Mouse (Mus musculus) liver, postnatal 0 days (tissue): ENCODE data around the gene Nol4l. TPM values are rescaled to one million over a fixed set of nuclear protein-coding genes. Genes with fewer than 3 reads are reported as not detected.

ENCODE experiments used
- ATAC-seq: fragments of 200-750 bp; cut with Nextera tagmentation; 2 replicates; pipeline ENCODE4 v1.8.0; 2017; ENCODE audit warnings: mild to moderate bottlenecking, moderate library complexity
- DNase-seq: peaks from one replicate; pipeline ENCODE4 v3.0.0-alpha.2; 2016
- H3K27ac ChIP-seq: fragments of 300-500 bp; sonication (generic); 2 replicates; pipeline ENCODE4 v1.5.1; 2014; ENCODE audit warnings: antibody characterized with exemption, moderate library complexity, mild to moderate bottlenecking, low read depth
- H3K27me3 ChIP-seq: fragments of 300-500 bp; sonication (generic); 2 replicates; pipeline ENCODE4 v1.6.1; 2014; ENCODE audit warnings: low read length, control low read depth, mixed read lengths; ENCODE audit not compliant: insufficient read depth
- H3K36me3 ChIP-seq: fragments of 300-500 bp; sonication (generic); replicated peaks from 2 replicates; pipeline ENCODE4 v1.6.1; 2014; ENCODE audit warnings: mild to moderate bottlenecking, control low read depth, low read length, moderate library complexity, mixed read lengths; ENCODE audit not compliant: insufficient read depth
- H3K4me1 ChIP-seq: fragments of 300-500 bp; sonication (generic); 2 replicates; pipeline ENCODE4 v1.6.1; 2014; ENCODE audit warnings: antibody characterized with exemption, mild to moderate bottlenecking, control low read depth; ENCODE audit not compliant: insufficient read depth
- H3K4me2 ChIP-seq: fragments of 300-500 bp; sonication (generic); 2 replicates; pipeline ENCODE4 v1.6.1; 2014; ENCODE audit warnings: low read depth, mild to moderate bottlenecking, low read length, moderate library complexity, mixed read lengths
- H3K4me3 ChIP-seq: fragments of 300-500 bp; sonication (generic); 2 replicates; pipeline ENCODE4 v1.5.1; 2014; ENCODE audit warnings: low read depth, low read length
- H3K9ac ChIP-seq: fragments of 300-500 bp; sonication (generic); replicated peaks from 2 replicates; pipeline ENCODE4 v1.6.1; 2014; ENCODE audit warnings: mild to moderate bottlenecking, moderate library complexity
- H3K9me3 ChIP-seq: fragments of 300-500 bp; sonication (generic); 2 replicates; pipeline ENCODE4 v1.6.1; 2016; ENCODE audit warnings: mild to moderate bottlenecking, control low read depth, low read length, mixed read lengths
- CTCF ChIP-seq: sonication (generic); IDR thresholded peaks from 2 replicates; pipeline ENCODE4 v1.5.1; 2016; ENCODE audit warnings: antibody characterized with exemption, low read depth
- EP300 ChIP-seq: IDR thresholded peaks from 2 replicates; pipeline ENCODE4 v1.6.1; 2016; ENCODE audit warnings: antibody characterized with exemption, low read depth, mild to moderate bottlenecking
- WGBS: fragments of 180-500 bp; shearing (Covaris S2); extraction: QIAGEN DNeasy Blood & Tissue Kit; methylation state at CpG from one replicate; pipeline ENCODE4 v1.1.7; 2014; ENCODE audit not compliant: insufficient replicate concordance; 5-methylcytosine and 5-hydroxymethylcytosine counted together
- polyA plus RNA-seq: library from polyadenylated mRNA; unstranded; fragments of >200 nt; fragmentation: Nextera tagmentation; extraction: Ambion mirVana; gene quantifications from 2 replicates; pipeline ENCODE4 v1.2.1, GENCODE M21; 2015

The Nol4l gene
- polyA plus RNA-seq, 1 experiment from 2014 or later: 1.7 TPM

DNA sequence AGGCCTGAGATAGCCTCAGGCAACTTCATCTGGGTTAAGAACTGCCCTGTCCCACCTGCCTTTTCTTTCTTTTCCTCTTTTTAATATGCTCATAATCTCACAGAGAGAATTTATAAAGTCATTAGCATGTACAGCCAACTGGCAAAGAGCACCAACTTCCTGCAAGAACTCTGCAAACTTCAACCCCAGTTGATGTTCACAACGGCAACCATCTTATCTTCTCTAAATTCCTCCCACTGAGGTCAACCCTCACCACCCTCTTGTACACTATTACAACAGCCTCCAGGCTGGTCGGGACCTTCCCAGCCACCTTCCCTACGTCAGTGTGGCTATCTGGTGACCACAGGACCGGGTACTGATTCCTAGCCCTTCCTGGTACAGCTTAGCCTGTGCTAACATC is 27.5 kb upstream of the Nol4l start:
- H3K4me1 ChIP-seq: peaks cover 23% of the 10 kb centered on the region
- no peaks in the 10 kb centered on the region for H3K36me3 ChIP-seq
- no peak overlapping the region for H3K9ac ChIP-seq
- H3K27ac ChIP-seq: no peak overlapping the region
- no peak for ATAC-seq
- H3K27me3 ChIP-seq: no peaks in the 10 kb centered on the region
- no peak for TF ChIP-seq CTCF
- TF ChIP-seq EP300: no peak
- H3K4me2 ChIP-seq: no peak overlapping the region
- H3K4me3 ChIP-seq: no peak overlapping the region
- DNase-seq: no peak
- 22% methylated on average over 4 of the region's 4 CpGs for WGBS
- no peaks in the 10 kb centered on the region for H3K9me3 ChIP-seq

DNA sequence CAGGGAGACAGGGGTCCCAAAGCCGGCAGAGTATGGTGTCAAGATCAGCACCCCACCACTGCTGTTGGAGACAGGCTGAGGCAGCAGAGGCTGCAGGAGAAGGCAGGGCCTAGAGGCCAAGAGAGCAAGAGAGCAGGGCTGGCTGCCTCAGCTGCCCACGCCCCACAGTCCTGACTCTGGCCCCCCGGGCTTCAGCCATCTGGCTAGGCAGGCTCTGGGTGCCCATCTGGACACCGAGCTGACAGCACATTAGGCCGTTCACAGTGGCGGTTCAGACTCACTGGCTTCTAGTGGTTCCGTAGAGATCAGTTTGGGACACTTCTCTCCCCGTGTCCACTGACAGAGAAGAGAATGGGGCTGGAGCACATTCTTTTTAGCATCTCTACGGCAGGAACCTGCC is 26.4 kb upstream of the Nol4l start:
- H3K4me3 ChIP-seq: no peak overlapping the region
- H3K36me3 ChIP-seq: no peaks in the 10 kb centered on the region
- 86% methylated on average over 9 of the region's 9 CpGs for WGBS
- ATAC-seq: no peak
- H3K9me3 ChIP-seq: no peaks in the 10 kb centered on the region
- H3K27ac ChIP-seq: no peak overlapping the region
- TF ChIP-seq EP300: no peak
- TF ChIP-seq CTCF: no peak
- H3K4me1 ChIP-seq: peaks cover 15% of the 10 kb centered on the region
- DNase-seq: no peak
- H3K27me3 ChIP-seq: no peaks in the 10 kb centered on the region
- no peak overlapping the region for H3K9ac ChIP-seq
- no peak overlapping the region for H3K4me2 ChIP-seq

GRCm38 (mm10) chr2:153554543-153554942 is 24.8 kb upstream of the Nol4l start:
- Histone ChIP-seq H3K36me3 (no peaks in the 10 kb centered on the region), H3K27me3 (no peaks in the 10 kb centered on the region), H3K9ac (no peak overlapping the region), H3K4me1 (peaks cover 5% of the 10 kb centered on the region), H3K9me3 (no peaks in the 10 kb centered on the region), H3K27ac (no peak overlapping the region), H3K4me2 (no peak overlapping the region), H3K4me3 (no peak overlapping the region)
- ATAC-seq (peak; percentile 69), DNase-seq (no peak)
- WGBS: 72% methylated on average over 7 of the region's 7 CpGs
- TF ChIP-seq CTCF: no peak
- TF ChIP-seq EP300: no peak

- Histone ChIP-seq H3K4me2 (no peak overlapping the region), H3K27ac (no peak overlapping the region), H3K9ac (no peak overlapping the region)
Observed at GRCm38 (mm10) chr2:153549486-153549885, 19.7 kb upstream of the Nol4l start.

DNA sequence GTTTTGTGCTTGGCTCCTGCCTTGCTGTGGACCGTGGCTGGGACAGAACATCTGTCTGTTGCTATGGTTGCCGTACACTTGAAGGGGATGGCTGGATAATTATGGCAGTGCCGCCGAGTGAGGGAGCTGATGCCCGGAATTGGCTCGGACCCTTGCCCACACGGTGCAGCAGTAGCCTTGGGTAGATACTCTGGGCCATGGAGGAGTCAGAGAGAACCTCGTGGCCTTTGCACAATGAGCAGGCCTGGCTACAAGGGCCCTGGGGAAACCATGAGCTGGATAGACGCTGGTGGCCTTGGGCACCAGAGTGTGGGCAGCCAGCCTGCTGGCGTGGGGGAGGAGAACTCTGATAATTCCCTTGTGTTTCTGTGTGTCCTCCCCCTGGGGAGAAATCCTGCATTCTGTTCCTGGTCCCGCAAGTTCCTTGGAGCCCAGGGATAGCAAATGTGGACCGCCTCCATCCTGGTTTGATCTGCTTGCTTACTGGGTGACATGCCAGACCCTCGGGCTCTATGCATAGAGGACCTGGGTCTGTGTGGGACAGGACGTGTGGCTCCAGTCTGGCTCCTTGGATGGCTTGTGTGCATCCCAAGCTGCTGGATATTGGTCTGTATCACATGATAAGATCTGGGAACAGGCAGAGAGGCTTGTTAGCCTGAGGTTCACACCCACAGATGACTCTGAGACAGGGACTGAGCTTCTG is 18.6 kb upstream of the Nol4l start:
- DNase-seq (no peak), ATAC-seq (no peak)
- Histone ChIP-seq H3K27ac (no peak overlapping the region), H3K4me2 (no peak overlapping the region), H3K9me3 (no peaks in the 10 kb centered on the region), H3K9ac (no peak overlapping the region), H3K36me3 (no peaks in the 10 kb centered on the region), H3K4me1 (peaks cover 29% of the 10 kb centered on the region), H3K4me3 (no peak overlapping the region), H3K27me3 (no peaks in the 10 kb centered on the region)
- TF ChIP-seq EP300 (no peak), CTCF (no peak)
- WGBS: 56% methylated on average over 14 of the region's 14 CpGs

More at GRCm38 (mm10) chr2:153549486-153549885, 19.7 kb upstream of the Nol4l start:
- Histone ChIP-seq H3K4me1 (peaks cover 19% of the 10 kb centered on the region), H3K4me3 (no peak overlapping the region), H3K27me3 (no peaks in the 10 kb centered on the region), H3K9me3 (no peaks in the 10 kb centered on the region), H3K36me3 (no peaks in the 10 kb centered on the region)
- DNase-seq: no peak
- TF ChIP-seq CTCF: no peak
- no peak for TF ChIP-seq EP300
- ATAC-seq: no peak
- 46% methylated on average over 8 of the region's 8 CpGs for WGBS

DNA sequence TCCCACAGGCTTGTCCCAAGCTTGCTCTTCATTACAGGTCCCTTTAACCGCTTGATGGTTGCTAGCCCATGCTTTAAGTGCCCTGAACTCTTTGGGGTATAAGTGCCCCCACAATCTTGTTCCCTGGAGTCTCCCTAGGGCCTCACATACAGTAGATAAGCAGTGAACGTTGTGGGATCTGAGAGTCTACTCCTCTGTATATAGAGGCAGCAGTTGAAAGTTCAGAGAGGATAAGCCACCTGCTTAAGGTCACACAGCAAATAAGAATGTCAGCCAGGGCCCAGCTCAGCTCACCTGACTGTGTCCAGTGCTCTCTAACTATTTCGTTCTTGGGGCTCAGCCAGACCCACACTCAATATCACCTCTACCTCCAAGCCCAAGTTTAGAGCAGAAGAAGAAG is 17.9 kb upstream of the Nol4l start:
- Histone ChIP-seq H3K36me3 (no peaks in the 10 kb centered on the region), H3K27me3 (no peaks in the 10 kb centered on the region), H3K4me3 (no peak overlapping the region), H3K4me1 (peaks cover 36% of the 10 kb centered on the region), H3K27ac (no peak overlapping the region), H3K9me3 (no peaks in the 10 kb centered on the region), H3K9ac (no peak overlapping the region), H3K4me2 (no peak overlapping the region)
- 56% methylated on average over 3 of the region's 3 CpGs for WGBS
- DNase-seq (no peak), ATAC-seq (no peak)
- TF ChIP-seq EP300: no peak
- TF ChIP-seq CTCF: no peak

GRCm38 (mm10) chr2:153546972-153547371 is 17.2 kb upstream of the Nol4l start:
- no peak for ATAC-seq
- Histone ChIP-seq H3K4me3 (no peak overlapping the region), H3K27ac (no peak overlapping the region)

More at GRCm38 (mm10) chr2:153546972-153547371, 17.2 kb upstream of the Nol4l start:
- no peaks in the 10 kb centered on the region for H3K36me3 ChIP-seq
- H3K4me2 ChIP-seq: no peak overlapping the region
- H3K9me3 ChIP-seq: no peaks in the 10 kb centered on the region
- 49% methylated on average over 4 of the region's 4 CpGs for WGBS
- no peak overlapping the region for H3K9ac ChIP-seq
- no peak for DNase-seq
- TF ChIP-seq EP300 (no peak), CTCF (no peak)
- peaks cover 38% of the 10 kb centered on the region for H3K4me1 ChIP-seq
- no peaks in the 10 kb centered on the region for H3K27me3 ChIP-seq
